ENCODE assay signal across 16 mouse cellular contexts in the genomic region with DNA sequence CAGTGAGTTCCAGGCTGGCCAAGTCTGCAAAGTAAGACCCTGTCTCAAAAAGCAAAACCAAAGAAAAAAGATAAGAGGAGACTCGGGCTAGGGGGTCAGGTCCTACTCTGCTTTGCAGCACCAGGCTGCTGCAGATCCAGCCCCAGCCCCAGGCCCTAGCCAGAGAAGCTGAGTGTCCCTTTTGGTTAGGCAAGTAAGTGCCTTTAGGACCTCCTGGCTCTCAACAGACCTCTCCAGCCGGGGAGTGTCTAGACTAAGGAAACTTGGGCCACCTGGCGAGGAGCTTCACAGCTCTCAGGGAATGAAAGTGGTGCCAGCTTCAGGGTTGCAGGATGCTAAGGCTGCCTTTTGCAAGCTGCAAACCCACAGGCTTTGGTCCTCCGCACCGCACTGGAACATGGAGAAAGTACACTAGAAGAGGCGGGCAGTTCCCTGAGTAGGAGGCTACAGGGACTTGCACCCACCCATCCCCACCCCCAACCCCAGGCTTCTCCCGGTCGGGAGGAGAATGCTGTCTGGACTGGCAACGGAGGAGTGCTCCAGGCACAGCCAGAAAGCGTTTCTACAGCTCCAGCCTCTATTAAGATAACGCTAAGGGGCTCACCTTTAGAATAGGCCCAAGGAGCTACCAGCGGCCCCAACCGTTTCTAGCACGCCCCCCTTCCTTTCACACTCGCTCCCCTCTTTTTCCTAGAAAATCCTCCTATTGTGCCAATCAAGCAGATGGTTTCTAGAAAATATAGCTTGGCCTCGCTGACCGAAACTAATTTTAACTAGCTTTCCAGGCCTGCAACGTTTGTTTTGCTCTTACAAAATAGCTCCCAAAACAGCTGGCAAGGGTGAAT. TPM values are rescaled to one million over a fixed set of nuclear protein-coding genes. Genes with fewer than 3 reads are reported as not detected.
DNase-seq lines count a peak whose midpoint lies in the region; ATAC-seq lines count a peak whose summit lies in the region.
"Had no signal": no experiment of that assay in that cellular context is flagged by ENCODE, and none has a peak within 500 bp of the region (broad histone marks: within the 10 kb centered on the region; RNA-seq: fewer than 3 reads in every experiment).

No protein-coding gene starts in this region.

- DNase-seq in lung, adult 18-20 months, result no peak
- DNase-seq in embryo, embryonic 10 days (ENCODE audit: low spot score), result peak; percentile 38
- peak; percentile 50 for DNase-seq in limb, embryonic 10.5 days (ENCODE audit: low spot score)
- no peak for DNase-seq in frontal cortex, postnatal 14 days (ENCODE audit: low spot score in 2 of 2)
- DNase-seq: adrenal gland, postnatal 36 days; cerebellum, adult 9-11 months; gastrocnemius, postnatal 10 days; kidney, postnatal 4 days; lung, postnatal 10 days; right cerebral cortex, postnatal 4 days had no signal

- 24% methylated on average over 18 of the region's 18 CpGs for WGBS in lung, embryonic 15.5 days
- 10% methylated on average over 18 of the region's 18 CpGs for WGBS in embryonic facial prominence, embryonic 13.5 days
- 7% methylated on average over 18 of the region's 18 CpGs for WGBS in limb, embryonic 10.5 days

- no peaks in the 10 kb centered on the region for H3K9me3 ChIP-seq in lung, embryonic 15.5 days
- no peaks in the 10 kb centered on the region for H3K9me3 ChIP-seq in embryonic facial prominence, embryonic 13.5 days
- no peaks in the 10 kb centered on the region for H3K9me3 ChIP-seq in limb, embryonic 10.5 days (replicated peaks)
- H3K9me3 ChIP-seq: liver, embryonic 12.5 days had no signal

- no peak overlapping the region for H3K9ac ChIP-seq in lung, embryonic 15.5 days
- H3K9ac ChIP-seq in embryonic facial prominence, embryonic 13.5 days, result no peak overlapping the region
- H3K9ac ChIP-seq: liver, embryonic 12.5 days had no signal

- H3K27ac ChIP-seq in lung, embryonic 15.5 days, result no peak overlapping the region
- H3K27ac ChIP-seq in embryonic facial prominence, embryonic 13.5 days, result no peak overlapping the region
- no peak overlapping the region for H3K27ac ChIP-seq in limb, embryonic 10.5 days
- H3K27ac ChIP-seq: liver, embryonic 12.5 days had no signal

- ATAC-seq in lung, embryonic 15.5 days (ENCODE audit: borderline replicate concordance, extremely low read depth, low FRiP score, low TSS enrichment), result peak; percentile 39
- ATAC-seq in embryonic facial prominence, embryonic 13.5 days (ENCODE audit: insufficient number of reproducible peaks, insufficient read depth, low FRiP score, low TSS enrichment, low read depth), result no peak
- no peak for ATAC-seq in inflammation-experienced regulatory T-cells, adult 6 months
- ATAC-seq: activated CD4-positive, CD25-positive, alpha-beta regulatory T cell, adult 4 months; liver, embryonic 12.5 days had no signal

- peaks cover 18% of the 10 kb centered on the region for H3K4me1 ChIP-seq in lung, embryonic 15.5 days
- H3K4me1 ChIP-seq in embryonic facial prominence, embryonic 13.5 days, result peaks cover 17% of the 10 kb centered on the region
- H3K4me1 ChIP-seq in limb, embryonic 10.5 days, result peaks cover 20% of the 10 kb centered on the region
- H3K4me1 ChIP-seq: liver, embryonic 12.5 days had no signal

- H3K4me2 ChIP-seq in lung, embryonic 15.5 days, result no peak overlapping the region; the same call in 1 of the 2 replicates
- no peak overlapping the region for H3K4me2 ChIP-seq in embryonic facial prominence, embryonic 13.5 days

- H3K36me3 ChIP-seq in lung, embryonic 15.5 days, result no peaks in the 10 kb centered on the region
- H3K36me3 ChIP-seq in embryonic facial prominence, embryonic 13.5 days, result no peaks in the 10 kb centered on the region
- H3K36me3 ChIP-seq in limb, embryonic 10.5 days, result no peaks in the 10 kb centered on the region
- H3K36me3 ChIP-seq: liver, embryonic 12.5 days had no signal

- no peak overlapping the region for H3K4me3 ChIP-seq in lung, embryonic 15.5 days
- H3K4me3 ChIP-seq in embryonic facial prominence, embryonic 13.5 days, result peak overlapping the region; percentile 24; the same call in 1 of the 2 replicates
- no peak overlapping the region for H3K4me3 ChIP-seq in limb, embryonic 10.5 days
- H3K4me3 ChIP-seq: liver, embryonic 12.5 days had no signal

- H3K27me3 ChIP-seq in lung, embryonic 15.5 days, result peaks cover 68% of the 10 kb centered on the region
- H3K27me3 ChIP-seq in embryonic facial prominence, embryonic 13.5 days, result peaks cover 91% of the 10 kb centered on the region
- H3K27me3 ChIP-seq in limb, embryonic 10.5 days (ENCODE audit: low read depth, poor library complexity, severe bottlenecking), result peaks cover 88% of the 10 kb centered on the region

RNA-seq across cellular contexts. Expression of gene Dbx1, which starts 3.4 kb away (rescaled TPM):
- not detected in 2 replicates for polyA plus RNA-seq in lung, embryonic 15.5 days (2015; fragmentation: Nextera tagmentation; extraction: Ambion mirVana)
- 0.28 and 0.44 TPM in 2 replicates for polyA plus RNA-seq in embryonic facial prominence, embryonic 13.5 days (2015; fragmentation: Nextera tagmentation; extraction: Ambion mirVana)
- not detected in 2 replicates for polyA plus RNA-seq in limb, embryonic 10.5 days (2016; fragmentation: Nextera tagmentation; extraction: Ambion mirVana)
- polyA plus RNA-seq in inflammation-experienced regulatory T-cells, adult 6 months (2017; shearing (Covaris generic)), result not detected
- polyA plus RNA-seq: activated CD4-positive, CD25-positive, alpha-beta regulatory T cell, adult 4 months; heart, postnatal 0 days; liver, embryonic 12.5 days had no signal

Comparison
In these comparisons a context has a peak if more than half of its experiments do, and no peak if none do; other contexts are left out.
1. DNase-seq: peak in embryo, embryonic 10 days (single experiment) and limb, embryonic 10.5 days (single experiment); none in lung, adult 18-20 months (0 of 2) and frontal cortex, postnatal 14 days (0 of 2).